Mouse (Mus musculus): Measurements from ENCODE around the gene Sms. TPM values are rescaled to one million over a fixed set of nuclear protein-coding genes. Genes with fewer than 3 reads are reported as not detected.

Gene Sms
- total RNA-seq (2014; rRNA removed) = 153 and 154 TPM in 2 replicates
- 146 and 159 TPM in 2 replicates for polyA plus RNA-seq (2015; fragmentation: Nextera tagmentation; extraction: Ambion mirVana)

GRCm38 (mm10) chrX:157491944-157492726 is at the start of gene Sms:
TSS of gene Sms (minus strand) at chrX:157492287.
- Histone ChIP-seq H3K9ac (peak within 1 kb of the TSS; percentile 78), H3K4me2 (ENCODE audit: low read depth) (peak within 1 kb of the TSS; percentile 48), H3K36me3 (ENCODE audit: insufficient read depth) (no peaks in the 10 kb centered on the region), H3K27ac (ENCODE audit: low read depth, low read length) (peak within 1 kb of the TSS; percentile 90), H3K9me3 (ENCODE audit: low read length) (no peaks in the 10 kb centered on the region), H3K4me3 (ENCODE audit: low read depth, low read length) (peak within 1 kb of the TSS; percentile 55), H3K27me3 (ENCODE audit: insufficient read depth, low read length) (no peaks in the 10 kb centered on the region), H3K4me1 (ENCODE audit: insufficient read depth) (no peaks in the 10 kb centered on the region)
- no peak for TF ChIP-seq CTCF (IDR thresholded peaks at IDR 0.05; ENCODE audit: low read depth)
- ATAC-seq (peak; percentile 79), DNase-seq (peak; percentile 70)
- 24% methylated on average over 38 of the region's 45 CpGs for WGBS

- WGBS = 64% methylated on average over 5 of the region's 5 CpGs
- ATAC-seq = no peak
- H3K27me3 ChIP-seq (ENCODE audit: insufficient read depth, low read length) = no peaks in the 10 kb centered on the region
Observed at GRCm38 (mm10) chrX:157506400-157506799, 14.3 kb upstream of the Sms start.

DNA sequence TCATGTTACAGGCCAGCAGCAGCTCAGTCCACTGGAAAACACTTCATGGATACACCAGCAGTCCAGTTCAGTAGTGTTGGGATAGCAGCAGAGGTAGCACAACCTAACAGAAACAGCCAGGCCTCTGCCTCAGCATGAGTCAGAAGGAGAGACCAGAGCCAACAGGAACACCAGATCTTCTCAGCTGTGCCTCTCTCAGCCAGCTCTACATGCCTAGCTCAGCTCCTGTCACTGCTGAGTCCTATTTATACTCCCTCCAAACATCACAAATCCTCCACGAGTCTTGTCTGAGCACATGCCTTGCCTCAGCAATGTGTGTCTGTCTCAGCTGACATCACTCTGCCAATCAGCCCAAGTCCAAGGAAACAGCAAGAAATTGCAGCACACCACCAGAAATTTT is 12.4 kb upstream of the Sms start:
- Histone ChIP-seq H3K9ac (no peak overlapping the region), H3K4me2 (ENCODE audit: low read depth) (no peak overlapping the region), H3K4me1 (ENCODE audit: insufficient read depth) (no peaks in the 10 kb centered on the region), H3K27ac (ENCODE audit: low read depth, low read length) (no peak overlapping the region), H3K9me3 (ENCODE audit: low read length) (no peaks in the 10 kb centered on the region), H3K4me3 (ENCODE audit: low read depth, low read length) (no peak overlapping the region), H3K27me3 (ENCODE audit: insufficient read depth, low read length) (no peaks in the 10 kb centered on the region), H3K36me3 (ENCODE audit: insufficient read depth) (no peaks in the 10 kb centered on the region)
- DNase-seq (no peak), ATAC-seq (no peak)
- no peak for TF ChIP-seq CTCF (IDR thresholded peaks at IDR 0.05; ENCODE audit: low read depth)
- WGBS = 63% methylated on average over 1 of the region's 1 CpGs

More at GRCm38 (mm10) chrX:157506400-157506799, 14.3 kb upstream of the Sms start:
- H3K36me3 ChIP-seq (ENCODE audit: insufficient read depth) = no peaks in the 10 kb centered on the region
- no peak overlapping the region for H3K9ac ChIP-seq
- no peak overlapping the region for H3K4me2 ChIP-seq (ENCODE audit: low read depth)
- no peak overlapping the region for H3K4me3 ChIP-seq (ENCODE audit: low read depth, low read length)
- TF ChIP-seq CTCF (IDR thresholded peaks at IDR 0.05; ENCODE audit: low read depth) = no peak
- no peak overlapping the region for H3K27ac ChIP-seq (ENCODE audit: low read depth, low read length)
- no peaks in the 10 kb centered on the region for H3K4me1 ChIP-seq (ENCODE audit: insufficient read depth)
- no peaks in the 10 kb centered on the region for H3K9me3 ChIP-seq (ENCODE audit: low read length)
- DNase-seq = no peak

DNA sequence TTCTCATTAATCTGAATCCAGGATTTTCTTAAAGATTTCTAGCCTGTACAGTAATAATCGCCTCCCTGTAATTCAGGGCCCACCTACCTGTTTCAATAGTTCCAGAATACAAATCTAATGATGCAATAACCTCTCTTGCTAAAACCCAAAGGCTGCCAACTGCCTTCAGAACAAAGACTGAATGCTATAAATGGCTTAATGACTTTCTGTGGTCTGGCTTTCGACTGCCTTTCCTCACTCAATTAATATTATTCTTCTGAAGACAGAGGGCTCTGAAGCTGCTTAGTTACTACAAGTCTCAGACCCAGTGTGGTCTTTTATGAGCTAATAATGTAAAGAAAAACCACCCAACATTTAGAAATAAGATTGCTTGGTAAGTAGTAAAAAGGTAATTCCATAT is 9.8 kb upstream of the Sms start:
- WGBS = 57% methylated on average over 2 of the region's 2 CpGs
- Histone ChIP-seq H3K27ac (ENCODE audit: low read depth, low read length) (no peak overlapping the region), H3K9me3 (ENCODE audit: low read length) (no peaks in the 10 kb centered on the region), H3K9ac (no peak overlapping the region), H3K27me3 (ENCODE audit: insufficient read depth, low read length) (no peaks in the 10 kb centered on the region), H3K4me3 (ENCODE audit: low read depth, low read length) (no peak overlapping the region), H3K4me1 (ENCODE audit: insufficient read depth) (no peaks in the 10 kb centered on the region), H3K4me2 (ENCODE audit: low read depth) (no peak overlapping the region), H3K36me3 (ENCODE audit: insufficient read depth) (no peaks in the 10 kb centered on the region)
- TF ChIP-seq CTCF (IDR thresholded peaks at IDR 0.05; ENCODE audit: low read depth) = no peak
- no peak for ATAC-seq
- no peak for DNase-seq

DNA sequence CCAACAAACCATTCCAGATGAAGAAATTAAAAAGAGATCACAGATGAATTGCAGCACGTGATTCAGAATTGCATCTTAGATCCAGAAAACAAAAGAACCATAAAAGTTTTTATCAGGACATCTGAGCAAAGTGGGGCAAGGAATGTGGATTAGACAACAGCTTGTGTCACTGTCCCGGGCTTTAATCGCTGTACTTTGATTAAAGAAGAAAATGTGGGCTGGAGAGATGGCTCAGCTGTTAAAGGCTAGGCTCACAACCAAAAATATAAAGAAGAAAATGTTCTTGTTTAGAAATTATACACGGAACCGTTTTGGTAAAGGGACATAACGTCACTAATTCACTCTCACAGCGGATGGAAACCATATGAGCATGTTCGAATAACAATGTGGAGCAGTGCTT is 7.9 kb upstream of the Sms start:
- Histone ChIP-seq H3K9ac (no peak overlapping the region), H3K4me3 (ENCODE audit: low read depth, low read length) (no peak overlapping the region), H3K36me3 (ENCODE audit: insufficient read depth) (no peaks in the 10 kb centered on the region), H3K4me2 (ENCODE audit: low read depth) (no peak overlapping the region), H3K4me1 (ENCODE audit: insufficient read depth) (no peaks in the 10 kb centered on the region), H3K9me3 (ENCODE audit: low read length) (no peaks in the 10 kb centered on the region), H3K27ac (ENCODE audit: low read depth, low read length) (no peak overlapping the region), H3K27me3 (ENCODE audit: insufficient read depth, low read length) (no peaks in the 10 kb centered on the region)
- no peak for ATAC-seq
- 82% methylated on average over 8 of the region's 8 CpGs for WGBS
- no peak for DNase-seq
- no peak for TF ChIP-seq CTCF (IDR thresholded peaks at IDR 0.05; ENCODE audit: low read depth)

- no peaks in the 10 kb centered on the region for H3K27me3 ChIP-seq (ENCODE audit: insufficient read depth, low read length)
- DNase-seq (no peak), ATAC-seq (no peak)
- no peak for TF ChIP-seq CTCF (IDR thresholded peaks at IDR 0.05; ENCODE audit: low read depth)
- no peak overlapping the region for H3K27ac ChIP-seq (ENCODE audit: low read depth, low read length)
- H3K4me3 ChIP-seq (ENCODE audit: low read depth, low read length) = no peak overlapping the region
- H3K4me1 ChIP-seq (ENCODE audit: insufficient read depth) = no peaks in the 10 kb centered on the region
- no peak overlapping the region for H3K4me2 ChIP-seq (ENCODE audit: low read depth)
- H3K9ac ChIP-seq = no peak overlapping the region
- H3K9me3 ChIP-seq (ENCODE audit: low read length) = no peaks in the 10 kb centered on the region
- H3K36me3 ChIP-seq (ENCODE audit: insufficient read depth) = no peaks in the 10 kb centered on the region
- WGBS = 80% methylated on average over 4 of the region's 4 CpGs
Observed at GRCm38 (mm10) chrX:157493159-157493558, 1.1 kb upstream of the Sms start.

DNA sequence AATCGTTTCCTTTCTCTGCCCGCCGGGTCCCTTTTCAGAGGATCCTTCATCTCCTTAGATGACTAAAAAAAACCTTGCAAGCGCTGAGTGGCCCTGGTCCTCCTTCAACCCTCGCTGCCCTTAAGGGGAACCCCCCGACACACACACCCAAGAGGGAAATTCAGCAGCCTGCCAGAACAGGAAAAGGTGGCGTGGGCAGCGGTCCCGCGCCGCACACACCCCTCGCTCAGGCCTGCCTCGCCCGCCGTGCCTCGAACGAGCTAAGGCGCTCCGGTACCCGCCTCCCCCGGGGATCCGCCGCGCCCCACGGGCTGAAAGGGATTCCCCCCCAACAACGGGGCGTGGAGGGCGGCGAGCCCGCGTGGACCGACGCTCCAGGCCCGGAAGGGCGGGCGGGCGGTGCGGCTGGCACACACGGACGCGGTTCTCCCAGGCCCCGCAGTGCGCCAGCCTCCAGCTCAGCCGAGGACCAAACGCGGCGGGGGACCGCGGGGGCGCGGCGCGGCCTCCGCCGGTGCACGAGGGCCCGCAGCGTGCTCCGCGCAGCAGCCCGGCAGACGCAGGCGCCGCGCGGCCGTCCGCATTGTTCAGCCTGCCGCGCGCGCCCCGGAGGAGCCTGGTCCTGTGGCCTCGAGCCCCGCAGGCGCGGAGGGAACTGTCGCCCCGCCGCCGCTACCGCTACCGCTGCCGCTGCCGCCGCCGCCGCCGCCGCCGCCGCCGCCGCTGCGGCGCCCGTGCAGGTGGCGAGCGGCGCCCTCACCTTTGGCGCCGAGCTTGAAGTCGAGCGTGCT is 747 bp downstream of the Sms start:
- no peaks in the 10 kb centered on the region for H3K9me3 ChIP-seq (ENCODE audit: low read length)
- no peaks in the 10 kb centered on the region for H3K4me1 ChIP-seq (ENCODE audit: insufficient read depth)
- H3K27me3 ChIP-seq (ENCODE audit: insufficient read depth, low read length) = no peaks in the 10 kb centered on the region
- DNase-seq = peak; percentile 64
- ATAC-seq = peak; percentile 84
- H3K36me3 ChIP-seq (ENCODE audit: insufficient read depth) = no peaks in the 10 kb centered on the region
- TF ChIP-seq CTCF (IDR thresholded peaks at IDR 0.05; ENCODE audit: low read depth) = no peak
- peak overlapping the region; percentile 78 for H3K9ac ChIP-seq
- peak overlapping the region; percentile 55 for H3K4me3 ChIP-seq (ENCODE audit: low read depth, low read length)
- H3K4me2 ChIP-seq (ENCODE audit: low read depth) = peak overlapping the region; percentile 48
- 29% methylated on average over 66 of the region's 104 CpGs for WGBS
- peak overlapping the region; percentile 90 for H3K27ac ChIP-seq (ENCODE audit: low read depth, low read length)
